Mouse (Mus musculus) E14TG2a.4 (cell line): ENCODE results near the gene Guca1b.

Source experiments
- H3K27me3 ChIP-seq: 2 replicates; pipeline ENCODE4 v1.6.1; 2014; ENCODE audit warnings: low read length, control low read depth; ENCODE audit not compliant: insufficient read depth
- H3K36me3 ChIP-seq: 2 replicates; pipeline ENCODE4 v1.6.1; 2014; ENCODE audit warnings: low read length, control low read depth; ENCODE audit not compliant: insufficient read depth
- H3K4me1 ChIP-seq: replicated peaks from 2 replicates; pipeline ENCODE4 v1.6.1; 2014; ENCODE audit warnings: low read depth, low read length, control low read depth
- H3K4me3 ChIP-seq: replicated peaks from 2 replicates; pipeline ENCODE4 v1.5.1; 2014; ENCODE audit warnings: mild to moderate bottlenecking, low read length
- H3K9me3 ChIP-seq: 2 replicates; pipeline ENCODE4 v1.6.1; 2014; ENCODE audit warnings: low read length, control low read depth
- CTCF ChIP-seq: conservative IDR thresholded peaks from 2 replicates; pipeline ENCODE4 v1.5.1; 2014; ENCODE audit warnings: low read length
- NANOG ChIP-seq: IDR thresholded peaks from 2 replicates; pipeline ENCODE4 v1.6.1; 2014; ENCODE audit warnings: borderline replicate concordance, low read length, mixed read lengths
- POU5F1 ChIP-seq: IDR thresholded peaks from 2 replicates; pipeline ENCODE4 v1.6.1; 2014; ENCODE audit warnings: low read length, borderline replicate concordance

Guca1b gene

DNA sequence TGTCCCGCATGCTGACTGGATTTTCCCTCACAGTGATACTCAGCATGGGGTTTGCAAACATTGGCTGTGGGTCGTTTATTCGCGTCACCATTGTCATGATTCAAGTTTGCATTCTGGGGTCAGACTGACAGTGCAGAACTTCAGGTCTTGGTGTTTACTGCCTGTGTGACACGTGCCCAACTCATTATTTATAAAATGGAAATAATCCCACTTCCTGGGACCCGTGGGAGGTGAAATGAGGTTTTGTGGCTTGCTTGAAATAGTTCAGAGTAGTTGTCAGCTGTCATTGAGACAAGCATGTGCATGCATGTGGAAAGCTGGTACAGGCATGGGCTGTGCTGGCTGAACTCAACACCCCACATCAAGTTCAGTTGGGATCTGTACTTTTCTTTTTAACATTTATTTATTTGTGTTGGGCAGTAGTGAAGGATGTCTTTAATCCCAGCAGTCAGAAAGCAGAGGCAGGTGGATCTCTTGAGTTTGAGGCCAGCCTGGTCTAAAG, 8.4 kb upstream of the Guca1b start:
- Histone ChIP-seq H3K9me3 (no peaks in the 10 kb centered on the region), H3K4me3 (no peak overlapping the region), H3K27me3 (no peaks in the 10 kb centered on the region), H3K36me3 (peaks cover 93% of the 10 kb centered on the region), H3K4me1 (peaks cover 51% of the 10 kb centered on the region)
- TF ChIP-seq CTCF, result no peak
- no peak for TF ChIP-seq POU5F1
- TF ChIP-seq NANOG, result no peak

DNA sequence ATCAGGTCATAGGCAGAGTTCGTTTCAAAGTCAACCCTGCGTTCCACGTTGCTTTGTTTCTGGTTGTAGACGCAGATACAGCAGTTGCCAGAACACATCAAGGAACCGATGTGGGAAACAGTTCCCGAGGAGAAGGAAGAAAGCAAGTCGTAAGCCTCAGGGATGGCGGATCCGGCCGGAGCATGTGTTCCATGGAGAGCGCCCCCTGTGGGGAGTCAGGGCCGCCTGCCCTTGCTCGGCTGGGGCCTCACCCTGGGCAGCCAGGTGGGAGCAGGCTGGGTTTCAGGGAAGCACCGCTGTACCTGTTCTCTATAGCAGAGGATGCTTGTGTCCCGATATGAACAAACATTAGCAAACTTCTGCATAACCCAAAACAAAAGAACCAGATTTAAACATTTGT, 7.1 kb upstream of the Guca1b start:
- Histone ChIP-seq H3K36me3 (peaks cover 86% of the 10 kb centered on the region), H3K4me3 (peak overlapping the region; percentile 23; the same call in 1 of the 2 replicates), H3K4me1 (peaks cover 44% of the 10 kb centered on the region), H3K27me3 (no peaks in the 10 kb centered on the region), H3K9me3 (peaks cover 2% of the 10 kb centered on the region)
- no peak for TF ChIP-seq POU5F1
- TF ChIP-seq NANOG, result no peak
- peak; percentile 39 for TF ChIP-seq CTCF

DNA sequence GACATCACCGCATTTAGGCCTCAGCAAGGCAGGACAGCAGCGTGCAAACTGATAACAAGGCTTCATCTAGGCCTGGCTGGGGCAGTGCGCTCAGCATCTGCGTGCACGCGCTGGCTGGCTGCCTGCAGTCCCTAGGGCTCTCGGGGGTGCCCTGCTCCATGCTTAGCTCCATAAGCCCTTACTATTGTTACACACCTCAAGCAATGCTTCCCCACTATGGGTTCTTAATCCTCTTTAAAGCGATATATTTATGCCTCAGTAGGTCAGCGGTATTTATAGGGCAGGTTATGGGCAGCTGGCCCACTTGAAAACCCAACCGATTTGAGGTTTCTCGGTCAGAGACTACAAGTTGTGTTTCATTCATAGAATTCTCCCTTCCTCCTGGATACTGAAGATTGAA, 3.3 kb upstream of the Guca1b start:
- peaks cover 35% of the 10 kb centered on the region for H3K9me3 ChIP-seq
- H3K36me3 ChIP-seq, result peaks cover 54% of the 10 kb centered on the region
- TF ChIP-seq NANOG (no peak), CTCF (no peak), POU5F1 (no peak)
- no peaks in the 10 kb centered on the region for H3K27me3 ChIP-seq
- peaks cover 35% of the 10 kb centered on the region for H3K4me1 ChIP-seq
- H3K4me3 ChIP-seq, result no peak overlapping the region

DNA sequence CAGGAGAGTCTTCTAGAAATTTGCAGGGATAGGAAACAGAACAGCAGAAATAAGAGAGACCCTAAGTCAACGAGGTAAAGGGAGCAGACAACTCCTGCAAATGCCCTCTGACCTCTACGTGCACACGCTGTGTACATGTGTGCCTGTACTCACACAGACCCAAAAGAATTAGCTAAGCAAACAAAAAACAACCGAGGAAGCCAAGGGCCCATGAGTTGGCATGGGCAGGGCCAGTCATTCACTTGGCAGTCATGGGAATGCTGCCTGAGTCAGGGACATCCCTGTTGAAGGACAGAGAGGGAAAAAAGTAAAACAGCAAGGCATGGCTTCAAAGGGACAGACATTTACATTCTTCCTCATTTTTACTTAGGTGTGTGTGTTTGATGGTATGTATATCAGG, 1.9 kb upstream of the Guca1b start:
- TF ChIP-seq CTCF (no peak), POU5F1 (no peak), NANOG (no peak)
- Histone ChIP-seq H3K36me3 (peaks cover 41% of the 10 kb centered on the region), H3K4me3 (no peak overlapping the region), H3K4me1 (peaks cover 24% of the 10 kb centered on the region), H3K27me3 (no peaks in the 10 kb centered on the region), H3K9me3 (peaks cover 35% of the 10 kb centered on the region)

DNA sequence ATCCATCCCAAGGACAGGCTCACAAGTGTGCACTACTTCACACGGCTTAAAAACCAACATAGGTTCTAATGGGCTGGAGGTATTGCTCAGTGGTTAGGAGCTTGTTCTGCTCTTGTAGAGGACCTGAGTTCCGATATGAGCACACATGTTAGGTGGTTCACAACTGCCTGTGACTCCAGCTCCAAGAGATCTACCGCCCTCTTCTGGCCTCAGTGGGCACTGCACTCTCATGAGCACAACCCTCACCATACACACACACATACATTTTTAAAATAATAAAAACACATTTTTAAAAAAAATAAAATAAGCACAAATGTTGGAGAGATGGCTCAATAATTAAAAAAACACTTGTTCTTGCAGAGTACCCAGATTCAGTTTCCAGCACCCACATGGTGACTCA, 1.1 kb upstream of the Guca1b start:
- Histone ChIP-seq H3K4me3 (no peak overlapping the region), H3K36me3 (peaks cover 34% of the 10 kb centered on the region), H3K4me1 (peaks cover 17% of the 10 kb centered on the region), H3K27me3 (no peaks in the 10 kb centered on the region), H3K9me3 (peaks cover 35% of the 10 kb centered on the region)
- no peak for TF ChIP-seq NANOG
- TF ChIP-seq CTCF, result no peak; the same call in 1 of the 2 replicates
- TF ChIP-seq POU5F1, result no peak

DNA sequence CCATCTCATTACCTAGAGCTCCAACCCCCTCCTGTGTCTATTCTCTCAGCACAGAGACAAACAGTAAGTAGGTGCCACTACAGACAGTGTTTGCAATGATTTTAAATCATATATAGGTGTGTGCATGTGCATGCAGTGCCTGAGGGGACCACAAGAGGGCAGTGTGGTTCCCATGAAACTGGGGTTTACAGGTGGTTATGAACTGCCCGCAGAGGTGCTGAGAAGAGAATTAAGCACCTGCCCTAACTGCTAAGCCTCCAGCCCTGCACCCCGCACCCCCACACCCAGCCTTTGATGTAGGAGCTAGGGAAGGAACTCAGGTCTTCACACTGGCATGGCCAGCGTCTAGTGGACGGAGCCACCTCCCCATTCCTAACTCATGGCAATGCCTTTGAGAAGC, 1.5 kb downstream of the Guca1b start:
- Histone ChIP-seq H3K4me3 (no peak overlapping the region), H3K36me3 (peaks cover 8% of the 10 kb centered on the region), H3K4me1 (peaks cover 13% of the 10 kb centered on the region), H3K27me3 (peaks cover 4% of the 10 kb centered on the region; the same call in 1 of the 2 replicates), H3K9me3 (peaks cover 35% of the 10 kb centered on the region)
- TF ChIP-seq POU5F1 (no peak), NANOG (no peak), CTCF (peak; percentile 96)

DNA sequence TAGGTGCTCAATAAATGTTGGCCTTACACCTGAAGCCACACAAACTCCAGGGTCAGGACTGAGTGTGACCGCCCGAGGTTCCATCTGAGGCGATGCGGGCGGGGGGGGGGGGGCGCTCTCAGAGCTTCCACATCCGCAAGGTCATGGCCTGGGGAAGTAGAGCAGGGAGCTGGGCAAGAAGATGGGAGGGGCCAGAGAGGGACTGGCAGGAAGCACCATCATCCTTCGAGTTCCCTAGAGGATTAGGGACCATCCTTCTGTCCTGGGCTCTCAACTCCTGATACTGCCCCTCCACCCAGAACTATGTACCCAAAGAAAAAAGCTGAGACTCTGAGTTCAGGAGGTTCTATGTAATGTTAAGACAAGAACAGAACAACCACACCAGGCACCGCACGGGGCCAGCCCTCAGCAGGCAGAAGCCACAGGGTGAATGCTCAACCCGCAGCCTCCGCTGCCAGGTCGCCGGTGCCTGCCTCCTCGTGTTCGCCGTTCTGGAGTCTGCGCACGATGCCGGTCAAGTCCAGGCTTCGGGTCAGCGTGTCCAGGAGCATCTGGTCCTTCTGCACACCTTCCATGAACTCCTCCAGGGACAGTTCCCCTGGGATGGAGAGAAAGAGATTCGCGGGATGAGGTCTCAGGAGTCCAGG, 9.2 kb downstream of the Guca1b start:
- peaks cover 48% of the 10 kb centered on the region for H3K4me1 ChIP-seq
- H3K9me3 ChIP-seq, result no peaks in the 10 kb centered on the region
- H3K27me3 ChIP-seq, result peaks cover 54% of the 10 kb centered on the region
- no peaks in the 10 kb centered on the region for H3K36me3 ChIP-seq
- TF ChIP-seq POU5F1, result no peak
- TF ChIP-seq NANOG, result no peak
- TF ChIP-seq CTCF, result no peak
- peak overlapping the region; percentile 74; the same call in 1 of the 2 replicates for H3K4me3 ChIP-seq

DNA sequence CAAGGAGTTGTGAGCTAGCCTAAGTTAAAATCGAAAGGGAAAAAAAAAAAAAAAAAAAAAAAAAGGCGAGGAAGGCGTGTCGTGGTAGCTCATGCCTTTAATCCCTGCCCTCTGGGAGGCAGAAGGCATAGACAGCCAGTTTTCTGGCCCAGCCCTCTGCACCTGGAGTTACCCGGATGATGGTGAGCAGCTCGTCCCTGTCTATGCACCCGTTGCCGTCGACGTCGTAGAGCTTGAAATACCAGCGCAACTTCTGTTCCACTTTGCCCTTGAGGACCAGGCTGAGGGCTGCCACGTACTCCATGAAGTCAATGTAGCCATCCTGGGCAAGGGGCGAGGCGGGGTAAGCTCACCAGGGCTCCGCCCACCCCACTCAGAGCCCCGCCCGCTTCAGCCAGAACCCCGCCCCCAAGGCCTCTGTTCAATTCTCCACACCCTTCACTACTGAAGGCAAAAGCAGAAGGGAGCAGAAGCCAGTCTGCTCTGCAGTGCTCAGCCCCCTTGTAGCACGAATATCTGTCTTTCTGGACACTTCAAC, 10.3 kb downstream of the Guca1b start:
- H3K36me3 ChIP-seq, result no peaks in the 10 kb centered on the region
- peaks cover 62% of the 10 kb centered on the region for H3K27me3 ChIP-seq
- H3K9me3 ChIP-seq, result no peaks in the 10 kb centered on the region
- peaks cover 45% of the 10 kb centered on the region for H3K4me1 ChIP-seq
- H3K4me3 ChIP-seq, result peak overlapping the region; percentile 74
- TF ChIP-seq CTCF (no peak), NANOG (no peak), POU5F1 (no peak)

DNA sequence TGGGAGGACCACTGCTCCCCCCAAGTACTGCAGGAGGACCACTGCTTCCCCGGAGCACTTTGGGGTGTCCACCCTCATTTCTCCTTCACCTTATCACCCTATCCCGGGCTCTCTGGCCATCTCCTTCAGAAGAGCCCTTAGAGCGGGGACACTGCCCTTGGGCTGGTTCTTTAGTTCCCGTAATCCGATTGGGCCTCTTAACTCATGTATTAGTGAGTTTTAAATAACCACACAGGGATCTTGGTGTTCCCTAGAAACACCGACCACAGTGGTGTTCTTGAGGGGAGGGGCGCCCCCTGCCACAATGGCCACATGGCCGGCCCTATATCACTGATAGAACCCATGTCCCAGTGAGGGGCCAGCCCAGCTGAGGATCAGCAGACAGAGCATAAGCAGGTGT, 13.9 kb downstream of the Guca1b start:
- H3K4me3 ChIP-seq, result no peak overlapping the region
- peaks cover 44% of the 10 kb centered on the region for H3K27me3 ChIP-seq
- no peak for TF ChIP-seq CTCF
- TF ChIP-seq POU5F1, result no peak
- TF ChIP-seq NANOG, result no peak
- peaks cover 25% of the 10 kb centered on the region for H3K4me1 ChIP-seq
- no peaks in the 10 kb centered on the region for H3K36me3 ChIP-seq
- no peaks in the 10 kb centered on the region for H3K9me3 ChIP-seq
